8 mouse cellular contexts compared by ENCODE assay signal in the genomic region with DNA sequence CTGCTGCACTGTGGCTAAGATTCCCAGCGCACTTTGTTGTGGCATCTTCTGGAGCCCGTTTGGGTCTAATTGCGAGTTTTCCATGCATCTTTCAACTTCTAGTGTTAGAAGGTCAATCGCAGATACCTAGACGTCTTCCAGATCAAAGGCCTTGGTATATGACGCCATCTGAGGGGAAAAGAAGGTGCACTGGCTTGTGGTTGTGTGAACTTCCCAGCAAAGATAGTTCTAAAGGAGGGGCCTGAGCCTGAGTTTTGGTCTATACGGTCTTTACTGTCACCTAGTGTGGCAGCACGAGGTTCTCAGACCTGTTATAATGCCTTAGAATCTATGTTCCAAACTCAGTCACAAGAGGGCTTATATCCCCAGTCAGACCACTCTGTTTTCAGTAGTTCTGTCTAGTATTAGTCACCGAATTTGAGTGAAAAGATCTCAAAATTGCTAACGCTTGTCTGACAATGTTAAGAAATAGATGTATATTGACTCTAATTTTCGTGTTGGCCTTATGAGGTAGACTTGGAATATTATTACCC. TPM values are rescaled to one million over a fixed set of nuclear protein-coding genes. Genes with fewer than 3 reads are reported as not detected.
DNase-seq lines count a peak whose midpoint lies in the region; ATAC-seq and TF ChIP-seq lines count a peak whose summit lies in the region.

No protein-coding gene starts in this region.

- no peaks in the 10 kb centered on the region for H3K36me3 ChIP-seq in heart, embryonic 16.5 days (ENCODE audit: control insufficient read depth, insufficient read depth)
- H3K36me3 ChIP-seq in forebrain, postnatal 0 days (ENCODE audit: insufficient read depth), result no peaks in the 10 kb centered on the region

- TF ChIP-seq CTCF in forebrain, postnatal 0 days (IDR thresholded peaks at IDR 0.05; ENCODE audit: low read depth), result peak; percentile 29

- intact Hi-C loops in heart, postnatal 10 days (cut with DNase I), result loop anchor here (5.0 kb wide), 1 partner anchor 355 kb away; no protein-coding TSS in a partner anchor

- ATAC-seq in heart, embryonic 16.5 days (replicated peaks; ENCODE audit: extremely low read depth, insufficient read depth, low FRiP score), result no peak
- ATAC-seq in forebrain, postnatal 0 days, result no peak
- peak; percentile 5; the same call in 1 of the 2 replicates for ATAC-seq in megakaryocyte-erythroid progenitor cell, adult 5-6 weeks (replicated peaks; ENCODE audit: low FRiP score, low TSS enrichment, poor library complexity, severe bottlenecking)

- WGBS in heart, embryonic 16.5 days, result 34% methylated on average over 11 of the region's 11 CpGs
- 41% methylated on average over 11 of the region's 11 CpGs for WGBS in forebrain, postnatal 0 days

- H3K9me3 ChIP-seq in heart, embryonic 16.5 days (replicated peaks; ENCODE audit: control insufficient read depth, low read length), result no peaks in the 10 kb centered on the region
- H3K9me3 ChIP-seq in forebrain, postnatal 0 days (ENCODE audit: low read length), result no peaks in the 10 kb centered on the region

- peak overlapping the region; percentile 86 for H3K4me3 ChIP-seq in heart, embryonic 16.5 days (ENCODE audit: low read length)
- H3K4me3 ChIP-seq in forebrain, postnatal 0 days (ENCODE audit: low read depth, low read length), result peak overlapping the region; percentile 86

- no peak overlapping the region for H3K27ac ChIP-seq in heart, embryonic 16.5 days (ENCODE audit: low read length)
- peak overlapping the region; percentile 64; the same call in 1 of the 2 replicates for H3K27ac ChIP-seq in forebrain, postnatal 0 days (ENCODE audit: low read depth, low read length)

- H3K4me1 ChIP-seq in heart, embryonic 16.5 days (ENCODE audit: control insufficient read depth, insufficient read depth, low read length), result no peaks in the 10 kb centered on the region
- H3K4me1 ChIP-seq in forebrain, postnatal 0 days (ENCODE audit: insufficient read depth), result no peaks in the 10 kb centered on the region

- H3K27me3 ChIP-seq in heart, embryonic 16.5 days (ENCODE audit: control insufficient read depth, insufficient read depth, low read length), result no peaks in the 10 kb centered on the region
- no peaks in the 10 kb centered on the region for H3K27me3 ChIP-seq in forebrain, postnatal 0 days (ENCODE audit: insufficient read depth, low read length)

- DNase-seq in heart, postnatal 10 days, result no peak
- peak; percentile 45 for DNase-seq in ES-CJ7 (ENCODE audit: low read depth, low spot score)
- peak; percentile 16 for DNase-seq in forebrain, postnatal 0 days
- no peak for DNase-seq in cerebellum, postnatal 36 days
- DNase-seq in testis, postnatal 14 days (ENCODE audit: low spot score), result no peak
- no peak for DNase-seq in cerebellum, adult 11 months

- peak overlapping the region; percentile 89 for H3K9ac ChIP-seq in heart, embryonic 16.5 days (ENCODE audit: low read length)
- H3K9ac ChIP-seq in forebrain, postnatal 0 days, result peak overlapping the region; percentile 70; the same call in 1 of the 2 replicates

- H3K4me2 ChIP-seq in heart, embryonic 16.5 days (ENCODE audit: low read depth, low read length), result peak overlapping the region; percentile 83
- peak overlapping the region; percentile 90 for H3K4me2 ChIP-seq in forebrain, postnatal 0 days (ENCODE audit: low read depth)

RNA-seq across cellular contexts. Expression of a gene that starts 1.1 kb away (rescaled TPM):
- polyA plus RNA-seq in heart, embryonic 16.5 days (2015; fragmentation: Nextera tagmentation; extraction: Ambion mirVana), result 39.5 and 59.6 TPM in 2 replicates
- total RNA-seq in heart, postnatal 10 days (2021), result 1 to 10 TPM; 6.0 to 8.3 TPM
- total RNA-seq in forebrain, postnatal 0 days (2014; rRNA removed), result 17.8 and 43.3 TPM in 2 replicates
- polyA plus RNA-seq in forebrain, postnatal 0 days (2015; fragmentation: Nextera tagmentation; extraction: Ambion mirVana), result 27.8 and 35.5 TPM in 2 replicates
- total RNA-seq in megakaryocyte-erythroid progenitor cell, adult 5-6 weeks (2014; fragmentation: Nextera tagmentation), result 2,184 and 2,475 TPM in 2 replicates
- 1,680 and 1,983 TPM in 2 replicates for total RNA-seq in megakaryocyte-erythroid progenitor cell, adult 5-6 weeks (2017)

RNA-seq across cellular contexts. Expression of a gene that starts 23.9 kb away (rescaled TPM):
- polyA plus RNA-seq in heart, embryonic 16.5 days (2015; fragmentation: Nextera tagmentation; extraction: Ambion mirVana), result 5.4 and 9.1 TPM in 2 replicates
- 100 to 1,000 TPM in 1 of 2 experiments, 10 to 100 TPM in 1; 45.9 to 122 TPM for total RNA-seq in heart, postnatal 10 days (2021)
- total RNA-seq in forebrain, postnatal 0 days (2014; rRNA removed), result 1.8 and 2.0 TPM in 2 replicates
- 2.6 and 2.8 TPM in 2 replicates for polyA plus RNA-seq in forebrain, postnatal 0 days (2015; fragmentation: Nextera tagmentation; extraction: Ambion mirVana)
- 4.6 and 5.3 TPM in 2 replicates for total RNA-seq in megakaryocyte-erythroid progenitor cell, adult 5-6 weeks (2014; fragmentation: Nextera tagmentation)
- 4.3 and 10.5 TPM in 2 replicates for total RNA-seq in megakaryocyte-erythroid progenitor cell, adult 5-6 weeks (2017)

Comparison
In these comparisons a context has a peak if more than half of its experiments do, and no peak if none do; other contexts are left out.
1. DNase-seq: peak in ES-CJ7 (single experiment) and forebrain, postnatal 0 days (single experiment); none in heart, postnatal 10 days (0 of 2), cerebellum, postnatal 36 days (0 of 2), testis, postnatal 14 days (single experiment) and cerebellum, adult 11 months (single experiment).
2. RNA of a gene that starts 1.1 kb away (total RNA-seq): 1,680 to 2,475 TPM in megakaryocyte-erythroid progenitor cell, adult 5-6 weeks; 17.8 to 43.3 TPM in forebrain, postnatal 0 days and 6.0 to 8.3 TPM in heart, postnatal 10 days; every median in the first group is over 10 times any median in the second.
3. RNA of a gene that starts 23.9 kb away (total RNA-seq): 45.9 to 122 TPM in heart, postnatal 10 days; 4.3 to 10.5 TPM in megakaryocyte-erythroid progenitor cell, adult 5-6 weeks and 1.8 to 2.0 TPM in forebrain, postnatal 0 days; every median in the first group is over 4 times any median in the second.